Mouse (Mus musculus): ENCODE measurements around the gene Tspear. TPM values are rescaled to one million over a fixed set of nuclear protein-coding genes. Genes with fewer than 3 reads are reported as not detected.

Tspear gene
- total RNA-seq, 2 experiments from 2014 or later = not detected

DNA sequence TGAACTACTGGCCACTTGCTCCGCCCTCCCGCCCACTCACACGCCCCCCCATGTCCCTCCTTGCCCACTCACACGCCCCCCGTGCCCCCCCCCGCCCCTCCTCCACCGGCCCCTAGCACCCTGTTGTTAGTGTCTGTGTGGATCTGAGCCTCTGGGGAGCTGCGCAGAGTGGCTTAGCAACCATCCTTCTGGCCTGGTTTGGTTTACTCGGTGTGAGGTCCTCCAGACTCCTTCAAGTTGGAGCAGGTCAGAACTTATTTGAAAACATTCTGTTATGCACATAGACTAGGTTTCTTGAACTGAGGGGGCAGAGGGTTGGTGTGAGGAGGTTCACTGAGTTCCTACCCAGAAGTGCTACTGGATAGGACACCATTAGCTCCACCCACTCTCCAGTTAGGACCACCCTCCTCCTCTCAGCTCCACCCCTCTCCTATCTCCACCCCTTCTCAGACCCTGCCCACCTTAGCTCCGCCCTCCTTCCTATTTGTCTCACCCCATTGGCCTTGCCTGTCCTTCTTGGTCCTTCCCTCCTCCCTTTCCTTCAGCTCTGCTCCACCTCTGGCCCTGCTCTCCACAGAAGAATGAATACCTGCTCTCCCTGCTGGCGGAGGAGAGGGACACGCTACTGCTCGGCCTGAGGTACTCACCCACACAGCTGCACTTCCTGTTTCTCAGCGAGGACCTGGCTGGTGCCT is 177.8 kb downstream of the Tspear start:
- ATAC-seq (ENCODE audit: poor library complexity, severe bottlenecking) = peak; percentile 82

DNA sequence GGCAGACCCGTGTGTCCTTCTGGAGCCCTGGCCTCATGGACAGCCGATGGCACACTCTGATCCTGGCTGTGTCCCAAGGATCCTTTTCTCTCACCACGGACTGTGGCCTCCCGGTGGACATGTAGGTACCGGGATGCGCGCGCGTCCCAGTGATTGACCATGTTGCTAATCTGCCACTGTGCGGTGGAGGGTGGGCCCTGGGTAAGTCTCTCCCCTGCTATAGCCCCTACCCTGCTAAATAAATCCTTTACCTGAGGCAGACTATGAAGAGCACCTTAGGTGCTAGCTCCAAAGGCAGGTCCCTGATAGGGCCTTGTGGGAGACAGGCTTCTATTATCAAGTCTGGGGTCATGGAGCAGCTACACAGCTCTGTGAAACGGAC is 178.4 kb downstream of the Tspear start:
- 0 out of 2 replicates have a peak, but pooled peaks have one; percentile 5 for ATAC-seq (ENCODE audit: poor library complexity, severe bottlenecking)

GRCm38 (mm10) chr10:77867546-77867945 is 181.2 kb downstream of the Tspear start:
- ATAC-seq (ENCODE audit: poor library complexity, severe bottlenecking) = no peak

GRCm38 (mm10) chr10:77869651-77870050 is 183.3 kb downstream of the Tspear start:
- no peak for ATAC-seq (ENCODE audit: poor library complexity, severe bottlenecking)

DNA sequence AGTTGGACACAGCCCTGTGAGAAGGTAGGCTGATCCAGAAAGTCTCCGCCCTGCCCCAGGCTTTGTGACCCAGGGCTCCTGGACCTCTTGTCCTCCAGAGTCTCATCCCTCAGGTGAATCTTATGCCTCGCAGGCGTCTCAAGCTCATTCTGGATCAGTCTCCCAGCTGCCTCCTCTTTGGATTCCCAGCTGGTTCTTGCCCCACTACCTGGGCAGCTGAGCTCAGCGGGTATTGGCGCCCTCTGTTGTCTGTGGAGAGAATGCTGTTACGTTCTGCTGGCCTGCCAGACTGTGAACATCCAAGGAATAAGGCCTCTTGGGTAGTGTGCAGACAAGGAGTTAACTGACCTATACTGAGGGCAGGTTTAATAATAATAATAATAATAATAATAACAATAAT is 192.6 kb downstream of the Tspear start:
- no peak for ATAC-seq (ENCODE audit: poor library complexity, severe bottlenecking)

DNA sequence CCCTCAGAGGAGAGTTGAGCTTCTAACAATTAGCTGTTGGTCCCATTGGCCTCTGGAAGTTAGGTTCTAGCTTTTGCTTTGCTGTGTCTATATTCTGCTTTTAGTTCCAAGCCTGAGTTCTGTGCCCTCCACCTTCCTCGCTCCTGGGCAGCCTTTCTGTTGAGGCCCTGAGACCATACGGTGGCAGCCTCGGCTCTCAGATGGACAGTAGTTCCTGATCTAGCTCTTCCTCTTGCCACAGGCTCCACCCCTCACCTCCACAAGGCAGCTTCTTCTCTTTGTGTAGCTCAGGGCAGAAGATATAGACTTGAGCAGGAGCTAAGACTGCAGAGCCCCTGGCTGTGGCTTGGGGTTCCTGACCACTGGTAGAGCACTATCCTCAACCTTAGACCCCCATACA is 193.9 kb downstream of the Tspear start:
- ATAC-seq (ENCODE audit: poor library complexity, severe bottlenecking) = peak; percentile 62

- no peak for ATAC-seq (ENCODE audit: poor library complexity, severe bottlenecking)
Observed at GRCm38 (mm10) chr10:77882553-77882952, 196.2 kb downstream of the Tspear start.

DNA sequence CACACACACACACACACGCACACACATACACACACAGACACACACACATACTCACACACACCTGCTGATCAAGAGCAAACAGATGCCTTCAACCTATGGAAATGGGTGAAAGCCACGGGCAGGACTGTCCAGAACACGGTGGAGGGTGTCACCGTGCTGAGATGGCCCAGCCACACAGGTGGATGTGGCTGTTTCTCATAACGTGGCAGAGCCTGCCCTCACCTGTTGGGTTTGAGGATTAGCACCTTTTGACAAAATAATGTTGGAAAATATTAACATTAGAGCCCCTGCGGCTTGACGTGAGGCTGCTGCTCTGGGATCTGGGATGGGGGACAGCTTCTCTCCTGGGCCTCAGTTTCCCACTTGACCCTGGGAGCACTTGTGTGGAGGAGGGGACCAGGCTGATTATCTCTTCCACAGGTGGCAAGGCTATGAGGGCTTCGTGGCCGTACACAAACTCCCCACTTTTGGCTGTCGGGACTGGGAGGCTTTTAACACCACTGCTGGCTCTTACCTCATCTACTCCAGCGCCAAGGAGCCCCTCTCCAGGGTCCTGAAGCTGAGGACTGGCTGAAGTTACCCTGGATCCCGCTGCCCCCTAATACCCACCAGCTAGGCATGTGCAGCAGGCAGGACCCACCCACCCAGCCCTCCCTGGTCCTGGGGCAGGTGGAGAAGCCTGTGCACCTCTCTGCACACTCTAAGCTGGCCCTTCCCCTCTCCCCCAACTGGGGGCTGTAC is 199.8 kb downstream of the Tspear start:
- no peak for ATAC-seq (ENCODE audit: poor library complexity, severe bottlenecking)

GRCm38 (mm10) chr10:77890987-77891565 is 204.7 kb downstream of the Tspear start:
- no peak for ATAC-seq (ENCODE audit: poor library complexity, severe bottlenecking)

- ATAC-seq (ENCODE audit: poor library complexity, severe bottlenecking) = no peak
Observed at GRCm38 (mm10) chr10:77895562-77895961, 209.2 kb downstream of the Tspear start.

GRCm38 (mm10) chr10:77900126-77900525 is 213.8 kb downstream of the Tspear start:
- ATAC-seq (ENCODE audit: poor library complexity, severe bottlenecking) = no peak

- no peak for ATAC-seq (ENCODE audit: poor library complexity, severe bottlenecking)
Observed at GRCm38 (mm10) chr10:77900903-77901818, 214.8 kb downstream of the Tspear start.

DNA sequence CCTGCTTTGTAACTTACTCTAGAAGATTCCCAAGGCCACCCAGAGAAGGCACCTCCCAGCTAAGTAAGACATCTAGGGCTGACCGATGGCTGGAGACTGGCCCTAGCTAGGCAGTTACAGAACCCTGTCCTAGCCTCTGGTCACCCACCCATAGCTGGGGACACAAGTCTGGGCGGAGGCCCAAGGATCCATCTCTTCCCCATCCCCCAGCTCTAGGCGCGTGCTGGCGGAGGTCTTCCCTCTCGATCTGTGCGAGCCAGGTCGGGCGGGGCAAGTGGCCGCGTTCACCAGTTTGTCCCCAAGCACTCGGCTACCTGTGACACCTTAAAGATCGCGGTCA is 215.5 kb downstream of the Tspear start:
- 0 out of 2 replicates have a peak, but pooled peaks have one; percentile 14 for ATAC-seq (ENCODE audit: poor library complexity, severe bottlenecking)

DNA sequence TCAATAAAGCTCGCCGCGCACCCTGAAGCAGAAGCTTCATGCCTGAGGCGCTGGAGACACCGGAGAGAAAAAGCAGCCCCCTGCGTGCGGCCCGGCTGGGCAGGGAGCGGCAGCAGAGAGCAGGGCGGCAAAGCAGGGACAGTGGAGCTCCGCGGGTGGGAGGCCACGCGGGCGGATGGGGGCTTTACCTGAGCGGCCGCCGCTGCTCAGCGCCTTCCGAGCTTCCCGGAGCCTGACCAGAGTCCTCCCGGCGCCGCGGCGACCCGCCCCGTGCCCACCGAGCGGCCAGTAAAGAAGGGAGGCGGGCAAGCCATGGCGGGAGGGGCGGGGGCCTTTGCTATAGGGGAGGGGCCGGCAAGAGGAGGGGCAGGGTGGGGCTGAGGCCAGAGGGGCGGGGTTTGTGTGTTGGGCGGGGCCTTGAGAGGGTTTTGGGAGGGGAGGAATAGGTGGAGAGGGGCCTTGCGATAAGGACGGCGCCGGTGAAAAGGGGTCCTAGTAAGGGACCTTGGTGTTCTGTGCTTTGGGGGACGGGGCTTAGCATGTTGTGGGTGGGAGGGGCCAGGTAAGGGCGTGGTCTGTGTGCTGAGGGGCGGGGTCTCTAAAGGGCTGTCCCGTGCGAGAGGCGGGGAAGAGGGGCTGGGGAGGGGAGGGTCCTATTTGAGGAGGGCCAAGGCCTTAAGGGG is 216.0 kb downstream of the Tspear start, which contains the start of gene Lrrc3:
Gene Lrrc3, minus strand, starts transcription at position 326 of the 683 bp plus-strand sequence.
- ATAC-seq (ENCODE audit: poor library complexity, severe bottlenecking) = peak; percentile 31; the same call in 1 of the 2 replicates

DNA sequence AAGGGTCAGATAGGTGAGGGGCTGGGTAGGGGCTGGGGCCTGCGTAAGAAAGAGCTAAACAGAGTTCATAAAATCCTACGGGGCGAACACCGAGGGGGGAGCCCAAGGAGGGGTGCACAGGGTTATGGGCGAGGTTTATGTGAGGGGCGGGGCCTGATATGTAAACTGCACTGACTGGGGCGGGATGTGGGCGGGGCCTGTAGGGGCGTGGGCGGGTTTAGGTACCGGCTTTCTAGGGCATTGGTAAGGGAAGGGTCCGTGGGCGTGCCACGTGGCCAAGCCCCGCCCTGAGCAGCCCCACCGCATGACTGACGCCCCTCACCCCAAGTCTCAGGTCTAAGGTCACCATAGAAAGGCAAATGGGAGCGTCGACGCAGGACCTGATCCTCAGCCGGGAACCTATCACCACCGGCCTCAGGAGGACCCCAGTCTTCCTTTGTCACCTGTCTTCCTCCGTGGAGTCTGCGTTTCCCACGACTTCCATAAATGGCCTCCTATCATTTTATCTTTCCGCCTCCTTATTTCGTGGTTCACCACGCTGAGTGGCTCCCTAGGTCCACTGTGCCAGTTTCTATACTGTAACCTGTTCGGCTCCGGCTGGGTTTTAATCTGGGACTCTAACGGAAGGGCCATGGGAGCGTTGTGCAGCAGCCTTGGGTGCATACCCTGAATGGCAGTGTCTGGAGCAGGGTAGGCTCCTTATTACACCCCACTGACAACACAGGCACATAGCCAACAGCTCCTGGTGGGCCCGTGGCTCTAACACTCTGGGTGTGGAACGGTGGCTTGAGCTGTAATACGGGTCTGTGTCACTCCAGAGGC is 216.7 kb downstream of the Tspear start:
- peak; percentile 36 for ATAC-seq (ENCODE audit: poor library complexity, severe bottlenecking)

DNA sequence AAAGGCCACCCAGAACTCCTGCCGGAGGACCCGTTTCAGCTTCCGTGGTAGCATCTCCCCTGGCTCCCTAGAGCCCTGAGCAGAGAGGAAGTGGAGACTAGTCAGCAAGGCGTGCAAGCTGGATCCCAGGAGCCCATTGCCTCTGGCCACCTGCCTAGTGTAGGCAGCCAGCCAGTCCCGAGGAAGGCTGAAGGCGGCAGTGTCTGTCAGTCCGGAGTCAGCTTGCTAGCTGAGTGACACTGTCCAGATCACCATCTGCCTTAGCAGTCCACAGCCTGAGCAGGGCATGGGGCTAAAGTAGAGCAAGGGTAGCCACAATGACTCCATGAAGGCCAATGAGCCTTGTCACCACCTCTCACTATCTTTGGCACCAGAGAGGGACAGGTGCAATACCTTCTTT is 226.2 kb downstream of the Tspear start:
- no peak for ATAC-seq (ENCODE audit: poor library complexity, severe bottlenecking)

- no peak for ATAC-seq (ENCODE audit: poor library complexity, severe bottlenecking)
Observed at GRCm38 (mm10) chr10:77913292-77913691, 226.9 kb downstream of the Tspear start.

DNA sequence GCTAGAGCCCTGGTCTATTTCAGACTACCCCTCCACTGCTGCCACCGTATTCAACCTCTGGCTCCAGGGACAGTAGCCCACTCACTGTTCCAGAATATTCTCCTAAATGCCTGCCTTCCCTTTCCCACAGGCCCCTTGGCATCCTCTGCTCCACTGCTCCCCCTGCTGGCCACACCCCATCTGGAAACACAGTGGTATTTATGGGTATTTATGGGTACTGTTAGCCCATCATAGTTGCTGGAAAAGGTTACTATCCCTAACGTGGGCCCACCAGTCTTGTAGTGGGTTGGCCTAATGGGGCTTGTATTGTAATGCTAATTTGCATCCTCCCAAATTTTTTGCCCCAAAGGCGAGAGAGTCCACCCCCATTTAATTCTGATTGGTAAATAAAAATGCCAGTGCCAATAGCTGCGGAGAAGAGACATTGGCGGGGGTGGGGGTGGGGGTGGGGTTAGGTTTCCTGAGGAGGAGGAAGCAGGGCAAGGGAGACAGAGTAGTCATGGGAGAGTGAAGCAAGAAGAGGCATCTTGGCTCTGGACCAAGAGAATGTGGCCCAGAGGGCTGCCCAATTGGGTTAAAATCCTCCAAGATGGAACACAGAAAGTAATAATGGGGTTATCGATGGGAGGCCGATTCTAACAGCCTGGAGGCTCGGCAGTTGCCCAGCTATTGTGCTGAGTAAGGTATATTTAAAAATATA is 230.4 kb downstream of the Tspear start:
- peak; percentile 45; the same call in 1 of the 2 replicates for ATAC-seq (ENCODE audit: poor library complexity, severe bottlenecking)

GRCm38 (mm10) chr10:77921009-77921408 is 234.6 kb downstream of the Tspear start:
- ATAC-seq (ENCODE audit: poor library complexity, severe bottlenecking) = no peak
